Mouse (Mus musculus) kidney, embryonic 16.5 days (tissue): ENCODE measurements around the gene Nol8. TPM values are rescaled to one million over a fixed set of nuclear protein-coding genes. Genes with fewer than 3 reads are reported as not detected.

Experiments
- ATAC-seq: fragments of 200-750 bp; cut with Nextera tagmentation; 2 replicates; pipeline ENCODE4 v1.8.0; 2017; ENCODE audit warnings: moderate TSS enrichment; ENCODE audit not compliant: low FRiP score, low TSS enrichment
- H3K27ac ChIP-seq: fragments of 300-500 bp; sonication (generic); 2 replicates; pipeline ENCODE4 v1.5.1; 2014; ENCODE audit warnings: low read length
- H3K27me3 ChIP-seq: fragments of 300-500 bp; sonication (generic); 2 replicates; pipeline ENCODE4 v1.6.1; 2014; ENCODE audit warnings: low read length, control low read depth, mixed read lengths; ENCODE audit not compliant: insufficient read depth
- H3K36me3 ChIP-seq: fragments of 300-500 bp; sonication (generic); 2 replicates; pipeline ENCODE4 v1.6.1; 2014; ENCODE audit warnings: low read length, control low read depth, mixed read lengths; ENCODE audit not compliant: insufficient read depth
- H3K4me1 ChIP-seq: fragments of 300-500 bp; sonication (generic); 2 replicates; pipeline ENCODE4 v1.6.1; 2014; ENCODE audit warnings: low read length, control low read depth, mixed read lengths; ENCODE audit not compliant: insufficient read depth
- H3K4me2 ChIP-seq: fragments of 300-500 bp; sonication (generic); replicated peaks from 2 replicates; pipeline ENCODE4 v1.6.1; 2014; ENCODE audit warnings: low read depth, low read length
- H3K4me3 ChIP-seq: fragments of 300-500 bp; sonication (generic); 2 replicates; pipeline ENCODE4 v1.5.1; 2014; ENCODE audit warnings: mild to moderate bottlenecking, low read length
- H3K9ac ChIP-seq: fragments of 300-500 bp; sonication (generic); replicated peaks from 2 replicates; pipeline ENCODE4 v1.6.1; 2014; ENCODE audit warnings: low read length
- H3K9me3 ChIP-seq: fragments of 300-500 bp; sonication (generic); 2 replicates; pipeline ENCODE4 v1.6.1; 2016; ENCODE audit warnings: low read length, control low read depth
- WGBS: fragments of 180-500 bp; shearing (Covaris S2); extraction: QIAGEN DNeasy Blood & Tissue Kit; methylation state at CpG from one replicate; pipeline ENCODE4 v1.1.7; 2014; 5-methylcytosine and 5-hydroxymethylcytosine counted together
- polyA plus RNA-seq: library from polyadenylated mRNA; unstranded; fragments of >200 nt; fragmentation: Nextera tagmentation; extraction: Ambion mirVana; gene quantifications from 2 replicates; pipeline ENCODE4 v1.2.1, GENCODE M21; 2015

The Nol8 gene
- polyA plus RNA-seq, 1 experiment from 2014 or later = 15.1 TPM

- no peak for ATAC-seq
- peak overlapping the region; percentile 79 for H3K4me2 ChIP-seq
- 0% methylated on average over 20 of the region's 20 CpGs for WGBS
- peak overlapping the region; percentile 91 for H3K4me3 ChIP-seq
- peak overlapping the region; percentile 71 for H3K27ac ChIP-seq
- H3K4me1 ChIP-seq = peaks cover 16% of the 10 kb centered on the region
- peak overlapping the region; percentile 79 for H3K9ac ChIP-seq
- H3K9me3 ChIP-seq = no peaks in the 10 kb centered on the region
- H3K36me3 ChIP-seq = peaks cover 4% of the 10 kb centered on the region; the same call in 1 of the 2 replicates
- no peaks in the 10 kb centered on the region for H3K27me3 ChIP-seq
These were observed 29.5 kb downstream of the Nol8 start for GRCm38 (mm10) chr13:49682233-49682846.

- peaks cover 16% of the 10 kb centered on the region for H3K4me1 ChIP-seq
- no peak overlapping the region for H3K4me2 ChIP-seq
- no peak overlapping the region for H3K9ac ChIP-seq
- 90% methylated on average over 4 of the region's 4 CpGs for WGBS
- H3K27ac ChIP-seq = no peak overlapping the region
- no peaks in the 10 kb centered on the region for H3K9me3 ChIP-seq
- no peaks in the 10 kb centered on the region for H3K27me3 ChIP-seq
- H3K36me3 ChIP-seq = peaks cover 18% of the 10 kb centered on the region
- no peak for ATAC-seq
- H3K4me3 ChIP-seq = no peak overlapping the region
These were observed 31.4 kb downstream of the Nol8 start for GRCm38 (mm10) chr13:49684266-49684665.

GRCm38 (mm10) chr13:49691056-49691455 is 38.2 kb downstream of the Nol8 start:
- WGBS = 99% methylated on average over 5 of the region's 5 CpGs
- Histone ChIP-seq H3K36me3 (peaks cover 50% of the 10 kb centered on the region), H3K4me2 (no peak overlapping the region), H3K9ac (no peak overlapping the region), H3K27ac (no peak overlapping the region), H3K27me3 (no peaks in the 10 kb centered on the region), H3K4me1 (no peaks in the 10 kb centered on the region), H3K9me3 (no peaks in the 10 kb centered on the region), H3K4me3 (no peak overlapping the region)
- ATAC-seq = no peak

- no peak for ATAC-seq
- H3K4me3 ChIP-seq = no peak overlapping the region
- H3K27me3 ChIP-seq = no peaks in the 10 kb centered on the region
- H3K9me3 ChIP-seq = no peaks in the 10 kb centered on the region
- WGBS = 94% methylated on average over 11 of the region's 11 CpGs
- peaks cover 60% of the 10 kb centered on the region for H3K36me3 ChIP-seq
- H3K4me1 ChIP-seq = no peaks in the 10 kb centered on the region
- H3K9ac ChIP-seq = no peak overlapping the region
- no peak overlapping the region for H3K27ac ChIP-seq
- H3K4me2 ChIP-seq = no peak overlapping the region
These were observed 50.4 kb downstream of the Nol8 start for GRCm38 (mm10) chr13:49703216-49703779.

- Histone ChIP-seq H3K4me1 (no peaks in the 10 kb centered on the region), H3K36me3 (peaks cover 81% of the 10 kb centered on the region), H3K4me3 (no peak overlapping the region), H3K4me2 (no peak overlapping the region), H3K9ac (no peak overlapping the region), H3K27ac (no peak overlapping the region), H3K27me3 (no peaks in the 10 kb centered on the region), H3K9me3 (no peaks in the 10 kb centered on the region)
- ATAC-seq = no peak
- WGBS = 94% methylated on average over 3 of the region's 3 CpGs
These were observed 53.3 kb downstream of the Nol8 start for GRCm38 (mm10) chr13:49706032-49706690.

GRCm38 (mm10) chr13:49708311-49708710 is 55.4 kb downstream of the Nol8 start:
- H3K4me1 ChIP-seq = no peaks in the 10 kb centered on the region
- 86% methylated on average over 8 of the region's 8 CpGs for WGBS
- H3K4me2 ChIP-seq = no peak overlapping the region
- H3K9me3 ChIP-seq = no peaks in the 10 kb centered on the region
- no peak overlapping the region for H3K27ac ChIP-seq
- ATAC-seq = no peak
- no peak overlapping the region for H3K4me3 ChIP-seq
- no peaks in the 10 kb centered on the region for H3K27me3 ChIP-seq
- peaks cover 75% of the 10 kb centered on the region for H3K36me3 ChIP-seq
- no peak overlapping the region for H3K9ac ChIP-seq

- Histone ChIP-seq H3K27me3 (no peaks in the 10 kb centered on the region), H3K4me1 (no peaks in the 10 kb centered on the region), H3K4me3 (no peak overlapping the region), H3K9me3 (no peaks in the 10 kb centered on the region), H3K9ac (no peak overlapping the region), H3K27ac (no peak overlapping the region), H3K36me3 (peaks cover 71% of the 10 kb centered on the region), H3K4me2 (no peak overlapping the region)
- 89% methylated on average over 12 of the region's 12 CpGs for WGBS
- no peak for ATAC-seq
These were observed 59.3 kb downstream of the Nol8 start for GRCm38 (mm10) chr13:49712047-49712721.

GRCm38 (mm10) chr13:49719310-49719709 is 66.4 kb downstream of the Nol8 start:
- ATAC-seq = no peak
- no peak overlapping the region for H3K9ac ChIP-seq
- H3K27ac ChIP-seq = no peak overlapping the region
- H3K4me3 ChIP-seq = no peak overlapping the region
- H3K36me3 ChIP-seq = peaks cover 81% of the 10 kb centered on the region
- H3K4me2 ChIP-seq = no peak overlapping the region
- no peaks in the 10 kb centered on the region for H3K27me3 ChIP-seq
- H3K4me1 ChIP-seq = no peaks in the 10 kb centered on the region
- H3K9me3 ChIP-seq = no peaks in the 10 kb centered on the region
- WGBS = 90% methylated on average over 3 of the region's 3 CpGs
